Mouse (Mus musculus): ENCODE results near the gene Ndufa4l2.

- TF ChIP-seq CTCF (IDR thresholded peaks at IDR 0.05; ENCODE audit: borderline replicate concordance, extremely low read depth, insufficient read depth, insufficient read length) (no peak), POLR2A (IDR thresholded peaks at IDR 0.05; ENCODE audit: borderline replicate concordance, extremely low read depth, insufficient read depth, insufficient read length, poor library complexity, severe bottlenecking) (no peak)
These were observed 22.6 kb upstream of the Ndufa4l2 start for GRCm38 (mm10) chr10:127492118-127492517.

Data from brain, embryonic 14.5 days (tissue).